Mouse (Mus musculus) G1E (cell line): ENCODE measurements at regions not wholly inside any gene's neighbourhood (a gene's known extent, or its start where the extent isn't known, plus 50 kb on each side); places are given as distances from the start of the nearest gene placed in this dataset.

Source experiments
- CTCF ChIP-seq: IDR thresholded peaks from 2 replicates; pipeline ENCODE4 v1.5.1; 2012; ENCODE audit warnings: low read depth, low read length, inconsistent platforms, mixed read lengths
- GATA1 ChIP-seq: IDR thresholded peaks from 2 replicates; pipeline ENCODE4 v1.6.1; 2012; ENCODE audit warnings: borderline replicate concordance, low read length, inconsistent platforms, mixed read lengths
- POLR2AphosphoS5 ChIP-seq: IDR thresholded peaks from 2 replicates; pipeline ENCODE4 v1.6.1; 2012; ENCODE audit warnings: low read depth, low read length, inconsistent platforms; ENCODE audit not compliant: insufficient replicate concordance
- TAL1 ChIP-seq: conservative IDR thresholded peaks from 2 replicates; pipeline ENCODE4 v1.6.1; 2012; ENCODE audit warnings: low read depth, low read length, inconsistent platforms, mixed read lengths

- TF ChIP-seq GATA1 (no peak), TAL1 (no peak), CTCF (no peak), POLR2AphosphoS5 (no peak)
Measured at GRCm38 (mm10) chr13:97419100-97419499, 178.2 kb downstream of the Enc1 start.
